Mouse (Mus musculus) bone marrow, adult 2 months (tissue): Measurements from ENCODE around the gene Banp.

ENCODE experiments used
- CTCF ChIP-seq: fragments of 200-500 bp; IDR thresholded peaks from 2 replicates; pipeline ENCODE4 v1.5.1; 2011; ENCODE audit warnings: low read length, control low read depth; ENCODE audit not compliant: control insufficient read depth, insufficient read depth
- POLR2A ChIP-seq: fragments of 200-500 bp; IDR thresholded peaks from 2 replicates; pipeline ENCODE4 v1.6.1; 2011; ENCODE audit warnings: low read depth, mild to moderate bottlenecking, control low read depth, low read length, borderline replicate concordance; ENCODE audit not compliant: control insufficient read depth

GRCm38 (mm10) chr8:121958395-121958794 is 8.8 kb downstream of the Banp start:
- TF ChIP-seq CTCF (no peak), POLR2A (no peak)
